Mouse (Mus musculus): Measurements from ENCODE around the gene Epb41l3. TPM values are rescaled to one million over a fixed set of nuclear protein-coding genes. Genes with fewer than 3 reads are reported as not detected.

The Epb41l3 gene
- polyA plus RNA-seq, 1 experiment from 2014 or later = 7.2 TPM

- in situ Hi-C loops (cut with MboI; ENCODE audit: low pct_unique_long_range_greater_than_20kb) = no loop called here
- POLR2A ChIA-PET = no interaction called here
- DNase-seq (ENCODE audit: low read depth, low spot score) = no peak
- H3K27me3 ChIP-seq = no peaks in the 10 kb centered on the region
- CTCF ChIA-PET = no interaction called here
- TF ChIP-seq CTCF (IDR thresholded peaks at IDR 0.05) = no peak
- no peak for ATAC-seq
Observed at GRCm38 (mm10) chr17:69216120-69216519, 140.6 kb downstream of the Epb41l3 start.

- in situ Hi-C loops (cut with MboI; ENCODE audit: low pct_unique_long_range_greater_than_20kb) = no loop called here
- ChIA-PET POLR2A (no interaction called here), CTCF (interaction anchor here (1.5 kb wide), 1 partner anchor 20 kb away, joined by 3 read pairs; no protein-coding TSS in a partner anchor)
- no peaks in the 10 kb centered on the region for H3K27me3 ChIP-seq
- no peak for ATAC-seq
- no peak for TF ChIP-seq CTCF (IDR thresholded peaks at IDR 0.05)
- DNase-seq (ENCODE audit: low read depth, low spot score) = no peak
Observed at GRCm38 (mm10) chr17:69220849-69221248, 145.4 kb downstream of the Epb41l3 start.

GRCm38 (mm10) chr17:69221377-69221776 is 145.9 kb downstream of the Epb41l3 start:
- DNase-seq (ENCODE audit: low read depth, low spot score) (no peak), ATAC-seq (no peak)
- POLR2A ChIA-PET = no interaction called here
- TF ChIP-seq CTCF (IDR thresholded peaks at IDR 0.05) = no peak
- no peaks in the 10 kb centered on the region for H3K27me3 ChIP-seq
- CTCF ChIA-PET = no interaction called here
- in situ Hi-C loops (cut with MboI; ENCODE audit: low pct_unique_long_range_greater_than_20kb) = no loop called here

DNA sequence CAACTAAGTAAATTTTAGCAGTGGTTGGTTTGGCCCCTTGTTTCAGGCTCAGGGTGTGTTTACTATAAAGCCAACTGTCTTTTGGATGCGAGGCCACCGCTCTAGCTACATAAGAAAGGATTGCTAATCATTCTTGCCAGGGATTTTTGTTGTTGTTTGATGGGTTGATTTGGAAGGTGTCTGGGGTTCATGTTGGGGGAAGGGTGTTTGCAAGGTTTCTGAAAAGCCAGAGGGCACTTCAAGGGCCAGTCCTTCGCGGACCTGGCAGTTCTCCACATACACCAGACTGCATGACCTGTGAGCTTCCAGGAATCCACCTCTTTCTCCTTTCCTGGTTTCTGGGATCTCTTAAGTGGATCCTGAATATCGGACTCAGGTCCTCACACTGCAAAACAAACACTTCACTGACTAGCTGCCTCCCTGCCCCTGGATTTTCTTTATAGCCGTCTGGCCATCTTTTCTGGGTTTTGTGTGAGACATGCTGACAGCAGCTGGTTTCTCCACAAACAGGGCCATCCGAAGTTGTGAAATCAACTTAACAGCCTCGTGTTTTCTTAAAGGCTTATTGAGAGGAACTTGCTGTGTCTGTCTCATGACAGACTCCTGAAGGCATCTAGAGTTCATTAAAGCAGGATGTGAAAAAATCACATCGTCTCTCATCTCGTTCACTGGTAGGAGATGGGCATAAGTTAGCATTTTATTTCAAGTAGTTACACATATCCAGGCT is 146.6 kb downstream of the Epb41l3 start:
- DNase-seq (ENCODE audit: low read depth, low spot score) (no peak), ATAC-seq (peak; percentile 55)
- CTCF ChIA-PET = no interaction called here
- no peaks in the 10 kb centered on the region for H3K27me3 ChIP-seq
- POLR2A ChIA-PET = no interaction called here
- no peak for TF ChIP-seq CTCF (IDR thresholded peaks at IDR 0.05)
- in situ Hi-C loops (cut with MboI; ENCODE audit: low pct_unique_long_range_greater_than_20kb) = no loop called here

DNA sequence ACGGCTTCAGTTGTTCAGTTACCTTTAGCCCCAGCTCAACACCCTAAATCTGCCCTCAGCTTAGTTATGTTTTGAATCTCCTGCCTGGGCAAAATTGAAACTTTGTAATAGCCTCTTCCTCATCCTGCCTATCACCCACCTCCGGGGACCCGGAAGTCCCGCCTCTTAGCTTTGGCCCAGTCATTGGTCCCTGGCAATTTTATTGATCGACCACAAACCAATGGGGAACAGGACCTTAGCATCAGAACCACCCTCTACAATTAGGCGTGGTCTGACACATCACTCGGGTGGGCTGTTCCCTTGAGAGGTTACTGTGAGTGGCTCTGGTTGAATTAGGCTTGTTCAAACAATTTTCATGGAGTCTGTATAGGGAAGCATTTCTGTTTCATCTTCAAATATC is 150.5 kb downstream of the Epb41l3 start:
- in situ Hi-C loops (cut with MboI; ENCODE audit: low pct_unique_long_range_greater_than_20kb) = no loop called here
- ChIA-PET CTCF (interaction anchor here (1.4 kb wide), 1 partner anchor 120 kb away, joined by 3 read pairs; no protein-coding TSS in a partner anchor), POLR2A (no interaction called here)
- TF ChIP-seq CTCF (IDR thresholded peaks at IDR 0.05) = no peak
- no peak for DNase-seq (ENCODE audit: low read depth, low spot score)
- H3K27me3 ChIP-seq = no peaks in the 10 kb centered on the region
- no peak for ATAC-seq

DNA sequence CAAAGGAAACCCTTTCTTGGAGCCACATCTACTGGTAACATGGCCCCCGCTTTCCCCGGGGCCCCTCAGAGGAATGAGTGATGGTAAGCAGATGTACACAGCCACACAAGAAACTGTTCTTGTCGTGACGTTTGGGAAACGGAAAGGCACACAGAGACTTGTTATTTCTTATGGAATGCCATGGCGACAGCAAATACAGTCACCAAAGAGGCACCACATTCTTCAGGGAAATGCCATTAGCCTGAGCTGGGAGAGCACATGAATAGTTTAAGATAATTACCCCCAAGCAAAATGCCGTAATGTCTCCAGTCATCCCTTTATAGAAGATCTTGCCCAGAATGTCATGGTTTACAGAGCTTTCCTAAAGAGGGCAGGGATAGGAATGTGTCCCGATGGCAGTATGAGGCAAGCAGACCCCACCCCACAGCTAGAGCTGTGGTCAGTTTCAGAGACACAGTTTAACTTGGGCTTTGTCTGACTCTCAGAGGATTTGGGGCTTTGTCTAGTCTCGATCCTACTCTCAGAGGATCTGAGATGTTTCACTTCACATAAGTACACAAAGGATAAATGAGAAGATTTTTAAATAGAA is 152.0 kb downstream of the Epb41l3 start:
- ATAC-seq = peak; percentile 66
- TF ChIP-seq CTCF (IDR thresholded peaks at IDR 0.05) = no peak
- CTCF ChIA-PET = no interaction called here
- in situ Hi-C loops (cut with MboI; ENCODE audit: low pct_unique_long_range_greater_than_20kb) = no loop called here
- POLR2A ChIA-PET = interaction anchor here (0.7 kb wide), 1 partner anchor 20 kb away, joined by 3 read pairs; no protein-coding TSS in a partner anchor
- no peak for DNase-seq (ENCODE audit: low read depth, low spot score)
- H3K27me3 ChIP-seq = no peaks in the 10 kb centered on the region

GRCm38 (mm10) chr17:69229451-69229850 is 154.0 kb downstream of the Epb41l3 start:
- ChIA-PET CTCF (no interaction called here), POLR2A (no interaction called here)
- in situ Hi-C loops (cut with MboI; ENCODE audit: low pct_unique_long_range_greater_than_20kb) = no loop called here
- no peaks in the 10 kb centered on the region for H3K27me3 ChIP-seq
- DNase-seq (ENCODE audit: low read depth, low spot score) (no peak), ATAC-seq (no peak)
- TF ChIP-seq CTCF (IDR thresholded peaks at IDR 0.05) = no peak

- DNase-seq (ENCODE audit: low read depth, low spot score) = no peak
- no peaks in the 10 kb centered on the region for H3K27me3 ChIP-seq
- ChIA-PET CTCF (no interaction called here), POLR2A (no interaction called here)
- ATAC-seq = no peak
- TF ChIP-seq CTCF (IDR thresholded peaks at IDR 0.05) = no peak
- in situ Hi-C loops (cut with MboI; ENCODE audit: low pct_unique_long_range_greater_than_20kb) = no loop called here
Observed at GRCm38 (mm10) chr17:69230131-69230621, 154.7 kb downstream of the Epb41l3 start.

GRCm38 (mm10) chr17:69231360-69231759 is 155.9 kb downstream of the Epb41l3 start:
- in situ Hi-C loops (cut with MboI; ENCODE audit: low pct_unique_long_range_greater_than_20kb) = no loop called here
- no peak for TF ChIP-seq CTCF (IDR thresholded peaks at IDR 0.05)
- H3K27me3 ChIP-seq = no peaks in the 10 kb centered on the region
- ChIA-PET CTCF (interaction anchor here (1.2 kb wide), 1 partner anchor 25 kb away, joined by 4 read pairs; no protein-coding TSS in a partner anchor), POLR2A (no interaction called here)
- DNase-seq (ENCODE audit: low read depth, low spot score) = no peak
- ATAC-seq = no peak

GRCm38 (mm10) chr17:69237172-69237571 is 161.7 kb downstream of the Epb41l3 start:
- CTCF ChIA-PET = no interaction called here
- TF ChIP-seq CTCF (IDR thresholded peaks at IDR 0.05) = no peak
- H3K27me3 ChIP-seq = no peaks in the 10 kb centered on the region
- POLR2A ChIA-PET = no interaction called here
- ATAC-seq (no peak), DNase-seq (ENCODE audit: low read depth, low spot score) (no peak)
- in situ Hi-C loops (cut with MboI; ENCODE audit: low pct_unique_long_range_greater_than_20kb) = no loop called here

GRCm38 (mm10) chr17:69238810-69239373 is 163.4 kb downstream of the Epb41l3 start:
- TF ChIP-seq CTCF (IDR thresholded peaks at IDR 0.05) = no peak
- in situ Hi-C loops (cut with MboI; ENCODE audit: low pct_unique_long_range_greater_than_20kb) = no loop called here
- ATAC-seq = no peak
- no peak for DNase-seq (ENCODE audit: low read depth, low spot score)
- H3K27me3 ChIP-seq = no peaks in the 10 kb centered on the region
- ChIA-PET CTCF (no interaction called here), POLR2A (no interaction called here)

Data from Patski (cell line).